Comparison of ENCODE assay signal across 18 mouse cellular contexts in genomic region chr5:91729868-91730267, GRCm38 (mm10).
DNase-seq lines count a peak whose midpoint lies in the region; ATAC-seq and TF ChIP-seq lines count a peak whose summit lies in the region.
"Had no signal": no experiment of that assay in that cellular context is flagged by ENCODE, and none has a peak within 500 bp of the region (broad histone marks: within the 10 kb centered on the region; RNA-seq: fewer than 3 reads in every experiment).

No protein-coding gene starts in this region.

- TF ChIP-seq EP300 in lung, postnatal 0 days (IDR thresholded peaks at IDR 0.05), result no peak
- no peak for TF ChIP-seq EP300 in stomach, postnatal 0 days (optimal IDR thresholded peaks at IDR 0.05)

- no peaks in the 10 kb centered on the region for H3K36me3 ChIP-seq in lung, postnatal 0 days (ENCODE audit: insufficient read depth, low read length)
- no peaks in the 10 kb centered on the region for H3K36me3 ChIP-seq in intestine, embryonic 16.5 days (ENCODE audit: control insufficient read depth, insufficient read depth, low read length)
- H3K36me3 ChIP-seq in stomach, postnatal 0 days (ENCODE audit: control insufficient read depth, insufficient read depth, low read length), result no peaks in the 10 kb centered on the region
- H3K36me3 ChIP-seq: heart, embryonic 13.5 days; lung, embryonic 15.5 days; neural tube, embryonic 13.5 days had no signal

- no peaks in the 10 kb centered on the region for H3K4me1 ChIP-seq in lung, postnatal 0 days (ENCODE audit: insufficient read depth, low read depth, low read length)
- 0 out of 2 replicates have a peak, but pooled peaks cover 4% of the 10 kb centered on the region for H3K4me1 ChIP-seq in intestine, embryonic 16.5 days (ENCODE audit: control insufficient read depth, insufficient read depth, low read length)
- no peaks in the 10 kb centered on the region for H3K4me1 ChIP-seq in stomach, postnatal 0 days (replicated peaks; ENCODE audit: control insufficient read depth, insufficient read depth)
- H3K4me1 ChIP-seq: lung, embryonic 15.5 days; neural tube, embryonic 13.5 days had no signal

- no peak overlapping the region for H3K4me2 ChIP-seq in lung, postnatal 0 days (replicated peaks; ENCODE audit: low read depth, low read length)
- no peak overlapping the region for H3K4me2 ChIP-seq in intestine, embryonic 16.5 days (ENCODE audit: low read depth, low read length)
- no peak overlapping the region for H3K4me2 ChIP-seq in stomach, postnatal 0 days (replicated peaks; ENCODE audit: low read depth)
- H3K4me2 ChIP-seq: heart, embryonic 13.5 days; lung, embryonic 15.5 days; midbrain, embryonic 11.5 days; neural tube, embryonic 13.5 days had no signal

- H3K27me3 ChIP-seq in lung, postnatal 0 days (replicated peaks; ENCODE audit: insufficient read depth, low read length), result no peaks in the 10 kb centered on the region
- no peaks in the 10 kb centered on the region for H3K27me3 ChIP-seq in intestine, embryonic 16.5 days (replicated peaks; ENCODE audit: control insufficient read depth, insufficient read depth, low read length)
- no peaks in the 10 kb centered on the region for H3K27me3 ChIP-seq in stomach, postnatal 0 days (ENCODE audit: control insufficient read depth, insufficient read depth, low read length)
- H3K27me3 ChIP-seq: heart, embryonic 13.5 days; lung, embryonic 15.5 days; neural tube, embryonic 13.5 days had no signal

- no peaks in the 10 kb centered on the region for H3K9me3 ChIP-seq in lung, postnatal 0 days (ENCODE audit: low read length)
- H3K9me3 ChIP-seq in intestine, embryonic 16.5 days (ENCODE audit: control insufficient read depth, low read length), result no peaks in the 10 kb centered on the region
- H3K9me3 ChIP-seq in stomach, postnatal 0 days (ENCODE audit: control insufficient read depth, low read length), result no peaks in the 10 kb centered on the region
- H3K9me3 ChIP-seq: heart, embryonic 13.5 days; lung, embryonic 15.5 days; neural tube, embryonic 13.5 days had no signal

- no peak overlapping the region for H3K9ac ChIP-seq in lung, postnatal 0 days (replicated peaks; ENCODE audit: low read depth)
- no peak overlapping the region for H3K9ac ChIP-seq in intestine, embryonic 16.5 days (ENCODE audit: low read depth, low read length)
- H3K9ac ChIP-seq in stomach, postnatal 0 days (ENCODE audit: low read length), result no peak overlapping the region
- H3K9ac ChIP-seq: heart, embryonic 13.5 days; lung, embryonic 15.5 days; neural tube, embryonic 13.5 days had no signal

- peak; percentile 42 for DNase-seq in lung, postnatal 0 days (ENCODE audit: low spot score)
- no peak for DNase-seq in lung, postnatal 4 days
- peak; percentile 84 for DNase-seq in fat pad, adult 2 months (ENCODE audit: extremely low read depth, low read depth, low spot score)
- DNase-seq in stomach, postnatal 0 days (ENCODE audit: low spot score), result peak; percentile 63
- no peak for DNase-seq in adrenal gland, postnatal 4 days (ENCODE audit: low spot score in 2 of 2)
- DNase-seq: gastrocnemius, postnatal 36 days; heart, postnatal 36 days; kidney, adult 9 months; layer of hippocampus, postnatal 36 days; left cerebral cortex, postnatal 4 days; right cerebral cortex, postnatal 25 days; thymus, postnatal 4 days had no signal

- 46% methylated on average over 3 of the region's 3 CpGs for WGBS in lung, postnatal 0 days
- 61% methylated on average over 3 of the region's 3 CpGs for WGBS in intestine, embryonic 16.5 days
- 43% methylated on average over 3 of the region's 3 CpGs for WGBS in stomach, postnatal 0 days

- H3K27ac ChIP-seq in lung, postnatal 0 days (ENCODE audit: low read length), result no peak overlapping the region
- no peak overlapping the region for H3K27ac ChIP-seq in intestine, embryonic 16.5 days (ENCODE audit: low read length)
- H3K27ac ChIP-seq in stomach, postnatal 0 days (replicated peaks), result no peak overlapping the region
- H3K27ac ChIP-seq: heart, embryonic 13.5 days; lung, embryonic 15.5 days; neural tube, embryonic 13.5 days had no signal

- TF ChIP-seq CTCF in lung, postnatal 0 days (IDR thresholded peaks at IDR 0.05), result no peak
- TF ChIP-seq CTCF in stomach, postnatal 0 days (IDR thresholded peaks at IDR 0.05; ENCODE audit: low read depth), result no peak

- no peak overlapping the region for H3K4me3 ChIP-seq in lung, postnatal 0 days (ENCODE audit: low read depth, low read length)
- no peak overlapping the region for H3K4me3 ChIP-seq in intestine, embryonic 16.5 days (ENCODE audit: low read length)
- H3K4me3 ChIP-seq in stomach, postnatal 0 days (ENCODE audit: low read depth, low read length), result no peak overlapping the region
- H3K4me3 ChIP-seq: heart, embryonic 13.5 days; lung, embryonic 15.5 days; neural tube, embryonic 13.5 days had no signal

- peak; percentile 48 for ATAC-seq in lung, postnatal 0 days
- ATAC-seq in intestine, embryonic 16.5 days, result peak; percentile 71
- peak; percentile 89 for ATAC-seq in stomach, postnatal 0 days (ENCODE audit: low FRiP score, low TSS enrichment)
- ATAC-seq in erythroblast, adult 5-6 weeks (replicated peaks; ENCODE audit: low FRiP score, poor library complexity, severe bottlenecking), result no peak

Comparison
In these comparisons a context has a peak if more than half of its experiments do, and no peak if none do; other contexts are left out.
1. DNase-seq: peak in lung, postnatal 0 days (single experiment), fat pad, adult 2 months (single experiment) and stomach, postnatal 0 days (single experiment); none in lung, postnatal 4 days (0 of 2) and adrenal gland, postnatal 4 days (0 of 2).